Mouse (Mus musculus) CH12.LX (cell line): ENCODE measurements at regions not wholly inside any gene's neighbourhood (a gene's known extent, or its start where the extent isn't known, plus 50 kb on each side); places are given as distances from the start of the nearest gene placed in this dataset.

Experiments
- DNase-seq: peaks from one replicate; pipeline ENCODE4 v3.0.0-alpha.2; 2013; ENCODE audit errors: extremely low read depth
- H3K27ac ChIP-seq: 2 replicates; pipeline ENCODE4 v1.5.1; 2012; ENCODE audit warnings: low read depth, mild to moderate bottlenecking, control low read depth, moderate library complexity; ENCODE audit not compliant: insufficient read depth
- H3K27me3 ChIP-seq: replicated peaks from 2 replicates; pipeline ENCODE3; 2012; ENCODE audit warnings: inconsistent platforms
- H3K36me3 ChIP-seq, 2 experiments: replicated peaks in 1 of 2; 2 replicates each; pipeline versions ENCODE3 to v1.6.1; 2012; ENCODE audit warnings: inconsistent platforms in 1 of 2, low read length in 1 of 2, mild to moderate bottlenecking in 1 of 2, mixed read lengths in 1 of 2, moderate library complexity in 1 of 2; ENCODE audit not compliant: control insufficient read depth in 1 of 2, insufficient read depth in 1 of 2
- H3K4me1 ChIP-seq, 2 experiments: 2 replicates each; pipeline ENCODE4 v1.6.1; 2012; ENCODE audit warnings: inconsistent platforms in 1 of 2, moderate library complexity in 1 of 2; ENCODE audit not compliant: insufficient read depth in 2 of 2, control insufficient read depth in 1 of 2
- H3K4me2 ChIP-seq: 2 replicates; pipeline ENCODE4 v1.6.1; 2012; ENCODE audit warnings: low read depth, mild to moderate bottlenecking, control low read depth; ENCODE audit not compliant: poor library complexity, insufficient read depth, severe bottlenecking
- H3K4me3 ChIP-seq, 3 experiments: fragments of 150-350 bp in 1 of 3; sonication (generic) in 1 of 3; replicated peaks in 1 of 3; 2 replicates each; pipeline versions ENCODE3 to v1.5.1; 2011 to 2012; ENCODE audit warnings: low read depth in 2 of 3, low read length in 2 of 3, mild to moderate bottlenecking in 2 of 3, moderate library complexity in 2 of 3, control low read depth in 1 of 3, improper control_type of control experiment in 1 of 3, inconsistent platforms in 1 of 3, mixed read lengths in 1 of 3; ENCODE audit not compliant: poor library complexity in 1 of 3
- H3K79me2 ChIP-seq: replicated peaks from 2 replicates; pipeline ENCODE4 v1.6.1; 2012; ENCODE audit warnings: mild to moderate bottlenecking, moderate library complexity; ENCODE audit not compliant: control insufficient read depth, poor library complexity, insufficient read depth, severe bottlenecking; ENCODE audit errors: extremely low read depth
- H3K9ac ChIP-seq: 2 replicates; pipeline ENCODE4 v1.6.1; 2012; ENCODE audit warnings: low read depth, mild to moderate bottlenecking, control low read depth, moderate library complexity; ENCODE audit not compliant: insufficient read depth
- H3K9me3 ChIP-seq: replicated peaks from 2 replicates; pipeline ENCODE3; 2012; ENCODE audit warnings: low read length, inconsistent platforms, mixed read lengths
- ELF1 ChIP-seq: IDR thresholded peaks from 2 replicates; pipeline ENCODE4 v1.6.1; 2014; ENCODE audit warnings: low read depth, mild to moderate bottlenecking, inconsistent platforms, low read length, improper control_type of control experiment
- EP300 ChIP-seq: IDR thresholded peaks from 2 replicates; pipeline ENCODE4 v1.6.1; 2011; ENCODE audit warnings: low read length, improper control_type of control experiment
- ETS1 ChIP-seq: conservative IDR thresholded peaks from 2 replicates; pipeline ENCODE4 v1.6.1; 2012; ENCODE audit warnings: low read depth, mild to moderate bottlenecking, inconsistent platforms, low read length, improper control_type of control experiment, moderate library complexity
- GABPA ChIP-seq: IDR thresholded peaks from 2 replicates; pipeline ENCODE4 v1.6.1; 2012; ENCODE audit warnings: low read depth, low read length, improper control_type of control experiment, inconsistent platforms; ENCODE audit not compliant: insufficient replicate concordance
- HCFC1 ChIP-seq: IDR thresholded peaks from 2 replicates; pipeline ENCODE4 v1.6.1; 2012; ENCODE audit warnings: low read depth, mild to moderate bottlenecking, inconsistent platforms, low read length, improper control_type of control experiment
- KAT2A ChIP-seq: IDR thresholded peaks from 2 replicates; pipeline ENCODE4 v1.6.1; 2012; ENCODE audit warnings: low read length, improper control_type of control experiment, inconsistent platforms; ENCODE audit not compliant: insufficient replicate concordance
- MAFK ChIP-seq: IDR thresholded peaks from 2 replicates; pipeline ENCODE4 v1.6.1; 2011; ENCODE audit warnings: low read length, improper control_type of control experiment; ENCODE audit not compliant: insufficient replicate concordance
- MEF2A ChIP-seq: IDR thresholded peaks from 2 replicates; pipeline ENCODE4 v1.6.1; 2014; ENCODE audit warnings: low read depth, mild to moderate bottlenecking, inconsistent platforms, low read length, improper control_type of control experiment, borderline replicate concordance
- MXI1 ChIP-seq: IDR thresholded peaks from 2 replicates; pipeline ENCODE4 v1.6.1; 2011; ENCODE audit warnings: mild to moderate bottlenecking, low read depth, low read length, improper control_type of control experiment
- NRF1 ChIP-seq: IDR thresholded peaks from 2 replicates; pipeline ENCODE4 v1.6.1; 2014; ENCODE audit warnings: low read depth, mild to moderate bottlenecking, inconsistent platforms, low read length, improper control_type of control experiment, moderate library complexity
- POLR2A ChIP-seq: IDR thresholded peaks from 2 replicates; pipeline ENCODE4 v1.6.1; 2011; ENCODE audit warnings: low read depth, mild to moderate bottlenecking, improper control_type of control experiment, low read length
- RAD21 ChIP-seq: IDR thresholded peaks from 2 replicates; pipeline ENCODE4 v1.6.1; 2011; ENCODE audit warnings: low read depth, mild to moderate bottlenecking, low read length, improper control_type of control experiment, moderate library complexity
- SMC3 ChIP-seq: IDR thresholded peaks from 2 replicates; pipeline ENCODE4 v1.6.1; 2011; ENCODE audit warnings: low read depth, low read length, improper control_type of control experiment
- TBP ChIP-seq: conservative IDR thresholded peaks from 2 replicates; pipeline ENCODE4 v1.6.1; 2011; ENCODE audit warnings: low read depth, low read length, improper control_type of control experiment
- TCF12 ChIP-seq: IDR thresholded peaks from 2 replicates; pipeline ENCODE4 v1.6.1; 2014; ENCODE audit warnings: low read depth, mild to moderate bottlenecking, inconsistent platforms, low read length, improper control_type of control experiment
- UBTF ChIP-seq: IDR thresholded peaks from 2 replicates; pipeline ENCODE4 v1.6.1; 2012; ENCODE audit warnings: low read depth, mild to moderate bottlenecking, inconsistent platforms, low read length, improper control_type of control experiment, moderate library complexity
- USF1 ChIP-seq: IDR thresholded peaks from 2 replicates; pipeline ENCODE4 v1.6.1; 2014; ENCODE audit warnings: low read depth, mild to moderate bottlenecking, inconsistent platforms, low read length, improper control_type of control experiment
- USF2 ChIP-seq: conservative IDR thresholded peaks from 2 replicates; pipeline ENCODE4 v1.6.1; 2011; ENCODE audit warnings: low read depth, low read length, improper control_type of control experiment
- ZMIZ1 ChIP-seq: IDR thresholded peaks from 2 replicates; pipeline ENCODE4 v1.6.1; 2012; ENCODE audit warnings: low read depth, mild to moderate bottlenecking, inconsistent platforms, low read length, improper control_type of control experiment
- dilution Hi-C: fragments of 300-500 bp; cut with MboI; formaldehyde crosslinking; loops from 2 replicates; pipeline ENCODE4 v1.14.3; 2020; ENCODE audit warnings: low sequenced_read_pairs; ENCODE audit not compliant: extremely low pct_unique_long_range_greater_than_20kb, extremely low pct_ligation_motif_present
- in situ Hi-C: fragments of 300-500 bp; cut with MboI; formaldehyde crosslinking; loops from 3 replicates; pipeline ENCODE4 v1.14.3; 2019; ENCODE audit warnings: low sequenced_read_pairs, low pct_ligation_motif_present, low pct_unique_long_range_greater_than_20kb, mixed read lengths

DNA sequence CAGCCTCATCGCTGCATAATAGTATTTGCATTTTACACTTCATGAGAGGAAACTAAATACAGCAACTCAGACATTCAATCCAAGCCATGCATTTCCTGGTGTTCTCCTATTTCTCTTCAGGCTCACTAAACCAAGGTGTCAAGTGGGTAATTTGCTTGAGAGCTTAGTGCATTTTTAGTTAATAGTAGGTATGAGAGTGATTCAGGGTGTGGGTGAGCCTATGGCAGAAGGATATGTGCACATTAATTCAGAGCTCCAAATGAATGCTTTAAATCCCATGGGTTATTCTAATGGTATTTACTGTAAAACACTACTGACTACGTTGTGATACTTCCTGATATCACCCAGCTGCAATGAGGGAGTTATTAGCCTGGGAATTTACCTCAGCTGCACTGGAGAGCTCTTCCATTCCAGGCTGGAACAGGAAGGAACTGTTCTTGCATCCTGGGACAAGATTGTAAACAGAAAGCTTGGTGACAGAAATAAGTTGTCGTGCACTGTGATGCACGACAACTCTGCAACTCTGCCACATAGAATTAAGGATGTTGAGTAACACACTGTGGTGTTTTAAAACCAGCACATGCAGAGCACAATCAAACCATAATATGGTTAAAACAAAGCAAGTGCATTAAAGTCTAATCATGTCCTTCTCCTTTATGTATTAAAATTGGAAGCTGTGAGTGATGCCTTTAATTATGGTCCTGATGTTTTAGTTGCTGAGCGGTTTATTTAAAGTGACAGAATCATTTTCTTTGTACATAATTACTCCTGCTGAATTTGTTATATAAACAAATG lies 170.4 kb upstream of the Setmar start:
- no peaks in the 10 kb centered on the region for H3K4me1 ChIP-seq
- TF ChIP-seq UBTF (no peak), USF2 (no peak), GABPA (no peak), MXI1 (no peak), ZMIZ1 (no peak), MEF2A (no peak), RAD21 (no peak), MAFK (no peak), ETS1 (no peak), TBP (no peak), SMC3 (no peak), EP300 (no peak), HCFC1 (no peak), KAT2A (no peak), POLR2A (no peak), NRF1 (no peak), TCF12 (no peak)
- dilution Hi-C loops (no loop called here), in situ Hi-C loops (no loop called here)
- no peaks in the 10 kb centered on the region for H3K36me3 ChIP-seq
- H3K27me3 ChIP-seq, result peaks cover 44% of the 10 kb centered on the region
- H3K4me2 ChIP-seq, result no peak overlapping the region
- no peak overlapping the region for H3K4me3 ChIP-seq
- H3K9me3 ChIP-seq, result no peaks in the 10 kb centered on the region
- DNase-seq, result no peak
- H3K79me2 ChIP-seq, result no peaks in the 10 kb centered on the region
- no peak overlapping the region for H3K9ac ChIP-seq
- H3K27ac ChIP-seq, result no peak overlapping the region

DNA sequence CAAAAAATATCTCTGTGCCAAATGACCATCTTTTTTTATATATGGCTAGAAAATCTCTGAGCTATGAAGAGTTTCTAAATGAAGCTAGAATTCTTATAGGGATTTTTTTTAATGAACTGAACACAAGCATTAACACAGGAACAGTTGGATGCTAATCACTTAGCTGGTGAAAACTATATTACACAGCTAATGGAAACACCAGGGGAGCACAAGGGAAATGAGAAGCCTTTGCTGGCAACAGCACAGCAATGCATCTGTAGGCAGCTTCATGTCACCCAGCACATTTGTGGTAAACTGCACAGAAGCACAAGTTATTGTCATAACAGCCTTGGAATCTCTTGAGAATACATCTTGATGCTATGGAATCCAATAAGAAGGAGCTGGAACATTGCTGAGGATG lies 154.3 kb upstream of the Setmar start:
- dilution Hi-C loops (no loop called here), in situ Hi-C loops (no loop called here)
- Histone ChIP-seq H3K27ac (no peak overlapping the region), H3K4me2 (no peak overlapping the region), H3K27me3 (peaks cover 20% of the 10 kb centered on the region), H3K9ac (no peak overlapping the region), H3K36me3 (no peaks in the 10 kb centered on the region), H3K4me1 (no peaks in the 10 kb centered on the region), H3K9me3 (peaks cover 7% of the 10 kb centered on the region), H3K79me2 (no peaks in the 10 kb centered on the region), H3K4me3 (no peak overlapping the region)
- TF ChIP-seq ELF1, result no peak
- TF ChIP-seq USF1, result no peak
- TF ChIP-seq UBTF, result no peak
- no peak for DNase-seq
